ENCODE assay signal across 8 mouse cellular contexts in genomic region chr8:84970135-84970790, GRCm38 (mm10). TPM values are rescaled to one million over a fixed set of nuclear protein-coding genes. Genes with fewer than 3 reads are reported as not detected.
A peak's percentile ranks its signal among the peaks of the same experiment; 100 is the strongest.
DNase-seq lines count a peak whose midpoint lies in the region; ATAC-seq and TF ChIP-seq lines count a peak whose summit lies in the region.

No protein-coding gene starts in this region.

- no peaks in the 10 kb centered on the region for H3K27me3 ChIP-seq in heart, adult 2 months (ENCODE audit: control insufficient read depth, insufficient read depth, low read length)
- no peaks in the 10 kb centered on the region for H3K27me3 ChIP-seq in E14TG2a.4 (ENCODE audit: insufficient read depth, low read length)
- H3K27me3 ChIP-seq in forebrain, embryonic 12.5 days = no peaks in the 10 kb centered on the region
- no peaks in the 10 kb centered on the region for H3K27me3 ChIP-seq in limb, embryonic 14.5 days (ENCODE audit: control insufficient read depth, insufficient read depth, low read length)
- no peaks in the 10 kb centered on the region for H3K27me3 ChIP-seq in stomach, postnatal 0 days (ENCODE audit: control insufficient read depth, insufficient read depth, low read length)

- no peak for ATAC-seq in forebrain, embryonic 12.5 days (ENCODE audit: low FRiP score)
- no peak for ATAC-seq in limb, embryonic 14.5 days (ENCODE audit: low FRiP score, low read depth)
- no peak for ATAC-seq in stomach, postnatal 0 days (ENCODE audit: low FRiP score, low TSS enrichment)

- peaks cover 18% of the 10 kb centered on the region for H3K4me1 ChIP-seq in heart, adult 2 months (ENCODE audit: control insufficient read depth, insufficient read depth, low read length)
- H3K4me1 ChIP-seq in E14TG2a.4 (replicated peaks; ENCODE audit: low read depth, low read length) = peaks cover 67% of the 10 kb centered on the region
- H3K4me1 ChIP-seq in forebrain, embryonic 12.5 days = peaks cover 35% of the 10 kb centered on the region
- peaks cover 23% of the 10 kb centered on the region for H3K4me1 ChIP-seq in limb, embryonic 14.5 days (ENCODE audit: control insufficient read depth, insufficient read depth, low read length)
- peaks cover 9% of the 10 kb centered on the region for H3K4me1 ChIP-seq in stomach, postnatal 0 days (replicated peaks; ENCODE audit: control insufficient read depth, insufficient read depth)

- TF ChIP-seq EP300 in heart, adult 2 months (IDR thresholded peaks at IDR 0.05; ENCODE audit: insufficient read depth, low read depth, low read length) = no peak
- no peak for TF ChIP-seq EP300 in stomach, postnatal 0 days (optimal IDR thresholded peaks at IDR 0.05)

- WGBS in heart, adult 2 months = 8% methylated on average over 21 of the region's 21 CpGs
- WGBS in forebrain, embryonic 12.5 days = 10% methylated on average over 21 of the region's 21 CpGs
- 6% methylated on average over 21 of the region's 21 CpGs for WGBS in limb, embryonic 14.5 days
- 4% methylated on average over 21 of the region's 21 CpGs for WGBS in stomach, postnatal 0 days

- no peak for TF ChIP-seq POLR2A in heart, adult 2 months (IDR thresholded peaks at IDR 0.05; ENCODE audit: insufficient read depth, low read depth, low read length)
- no peak for TF ChIP-seq POLR2A in limb, embryonic 14.5 days (IDR thresholded peaks at IDR 0.05; ENCODE audit: borderline replicate concordance, extremely low read depth, insufficient read depth, insufficient read length)

- intact Hi-C loops in heart, adult 2 months (cut with DNase I) = loop anchor here (10.0 kb wide), 1 partner anchor 55 kb away; the partner anchor contains the start of genes Asna1 and Trir

- no peaks in the 10 kb centered on the region; the same call in 1 of the 2 replicates for H3K36me3 ChIP-seq in heart, adult 2 months (ENCODE audit: control insufficient read depth, insufficient read depth, low read length)
- H3K36me3 ChIP-seq in E14TG2a.4 (ENCODE audit: insufficient read depth, low read length) = peaks cover 46% of the 10 kb centered on the region
- peaks cover 46% of the 10 kb centered on the region for H3K36me3 ChIP-seq in forebrain, embryonic 12.5 days (replicated peaks)
- peaks cover 37% of the 10 kb centered on the region for H3K36me3 ChIP-seq in limb, embryonic 14.5 days (ENCODE audit: control insufficient read depth, insufficient read depth, low read length)
- H3K36me3 ChIP-seq in stomach, postnatal 0 days (ENCODE audit: control insufficient read depth, insufficient read depth, low read length) = no peaks in the 10 kb centered on the region; the same call in 1 of the 2 replicates

- TF ChIP-seq CTCF in heart, adult 2 months (IDR thresholded peaks at IDR 0.05) = no peak
- no peak for TF ChIP-seq CTCF in E14TG2a.4 (conservative IDR thresholded peaks at IDR 0.05; ENCODE audit: low read length)
- TF ChIP-seq CTCF in stomach, postnatal 0 days (IDR thresholded peaks at IDR 0.05; ENCODE audit: low read depth) = no peak

- H3K4me3 ChIP-seq in heart, adult 2 months = peak overlapping the region; percentile 62
- H3K4me3 ChIP-seq in E14TG2a.4 (replicated peaks; ENCODE audit: low read length) = peak overlapping the region; percentile 86
- H3K4me3 ChIP-seq in forebrain, embryonic 12.5 days (replicated peaks) = peak overlapping the region; percentile 63
- peak overlapping the region; percentile 76 for H3K4me3 ChIP-seq in limb, embryonic 14.5 days (replicated peaks; ENCODE audit: low read length)
- peak overlapping the region; percentile 75 for H3K4me3 ChIP-seq in stomach, postnatal 0 days (ENCODE audit: low read depth, low read length)

- peak overlapping the region; percentile 94 for H3K4me2 ChIP-seq in forebrain, embryonic 12.5 days
- peak overlapping the region; percentile 85 for H3K4me2 ChIP-seq in limb, embryonic 14.5 days (replicated peaks; ENCODE audit: low read depth, low read length, severe bottlenecking)
- peak overlapping the region; percentile 87 for H3K4me2 ChIP-seq in stomach, postnatal 0 days (replicated peaks; ENCODE audit: low read depth)

- peak overlapping the region; percentile 77 for H3K27ac ChIP-seq in heart, adult 2 months
- H3K27ac ChIP-seq in forebrain, embryonic 12.5 days = peak overlapping the region; percentile 76
- peak overlapping the region; percentile 80 for H3K27ac ChIP-seq in limb, embryonic 14.5 days (replicated peaks; ENCODE audit: low read depth, low read length)
- peak overlapping the region; percentile 94 for H3K27ac ChIP-seq in stomach, postnatal 0 days (replicated peaks)

- no peaks in the 10 kb centered on the region for H3K79me2 ChIP-seq in heart, adult 2 months (replicated peaks; ENCODE audit: control insufficient read depth, insufficient read depth, low read length)

- DNase-seq in heart, adult 2 months = no peak
- DNase-seq in heart, adult 18-20 months = no peak
- no peak for DNase-seq in limb, embryonic 14.5 days (ENCODE audit: low spot score)
- no peak for DNase-seq in stomach, postnatal 0 days (ENCODE audit: low spot score)
- DNase-seq in gastrocnemius, postnatal 25 days = no peak
- no peak for DNase-seq in ovary, postnatal 14 days (ENCODE audit: low spot score)

- H3K9ac ChIP-seq in heart, adult 2 months (ENCODE audit: low read depth, low read length) = peak overlapping the region; percentile 82
- peak overlapping the region; percentile 90 for H3K9ac ChIP-seq in forebrain, embryonic 12.5 days
- peak overlapping the region; percentile 91 for H3K9ac ChIP-seq in limb, embryonic 14.5 days (ENCODE audit: low read depth, low read length, severe bottlenecking)
- H3K9ac ChIP-seq in stomach, postnatal 0 days (ENCODE audit: low read length) = peak overlapping the region; percentile 83

- no peaks in the 10 kb centered on the region for H3K9me3 ChIP-seq in E14TG2a.4 (ENCODE audit: low read length)
- H3K9me3 ChIP-seq in forebrain, embryonic 12.5 days = no peaks in the 10 kb centered on the region
- no peaks in the 10 kb centered on the region for H3K9me3 ChIP-seq in limb, embryonic 14.5 days (ENCODE audit: control insufficient read depth, low read length)
- H3K9me3 ChIP-seq in stomach, postnatal 0 days (ENCODE audit: control insufficient read depth, low read length) = no peaks in the 10 kb centered on the region

RNA-seq across cellular contexts. Expression of gene Rnaseh2a, which starts 0.7 kb away (rescaled TPM):
- 10 to 100 TPM; 38.1 to 50.5 TPM for total RNA-seq in heart, adult 2 months (2021)
- polyA plus RNA-seq in heart, adult 2 months (2012; rRNA removed) = 33.7 and 46.3 TPM in 2 replicates
- total RNA-seq in heart, adult 18-20 months (2021) = 10 to 100 TPM; 45.6 to 48.4 TPM
- 117 and 124 TPM in 2 replicates for polyA plus RNA-seq in forebrain, embryonic 12.5 days (2016; fragmentation: Nextera tagmentation; extraction: Ambion mirVana)
- polyA plus RNA-seq in limb, embryonic 14.5 days (2012; rRNA removed) = 58.6 and 60.8 TPM in 2 replicates
- 87.6 and 90.8 TPM in 2 replicates for polyA plus RNA-seq in limb, embryonic 14.5 days (2014; fragmentation: Nextera tagmentation; extraction: Ambion mirVana)
- polyA plus RNA-seq in stomach, postnatal 0 days (2015; fragmentation: Nextera tagmentation; extraction: Ambion mirVana) = 79.4 and 80.1 TPM in 2 replicates
- total RNA-seq in gastrocnemius, postnatal 25 days (2021) = 10 to 100 TPM; 22.2 to 24.7 TPM

RNA-seq across cellular contexts. Expression of gene Prdx2, which starts 0.9 kb away (rescaled TPM):
- 100 to 1,000 TPM; 591 to 662 TPM for total RNA-seq in heart, adult 2 months (2021)
- polyA plus RNA-seq in heart, adult 2 months (2012; rRNA removed) = 464 and 584 TPM in 2 replicates
- 100 to 1,000 TPM; 648 to 740 TPM for total RNA-seq in heart, adult 18-20 months (2021)
- 1,271 and 1,280 TPM in 2 replicates for polyA plus RNA-seq in forebrain, embryonic 12.5 days (2016; fragmentation: Nextera tagmentation; extraction: Ambion mirVana)
- polyA plus RNA-seq in limb, embryonic 14.5 days (2012; rRNA removed) = 387 and 405 TPM in 2 replicates
- 839 and 877 TPM in 2 replicates for polyA plus RNA-seq in limb, embryonic 14.5 days (2014; fragmentation: Nextera tagmentation; extraction: Ambion mirVana)
- 370 and 376 TPM in 2 replicates for polyA plus RNA-seq in stomach, postnatal 0 days (2015; fragmentation: Nextera tagmentation; extraction: Ambion mirVana)
- total RNA-seq in gastrocnemius, postnatal 25 days (2021) = 100 to 1,000 TPM; 192 to 200 TPM

RNA-seq across cellular contexts. Expression of gene Gm49661, which starts 1.0 kb away (rescaled TPM):
- 1 to 10 TPM; 1.3 to 2.1 TPM for total RNA-seq in heart, adult 2 months (2021)
- polyA plus RNA-seq in heart, adult 2 months (2012; rRNA removed) = not detected in 2 replicates
- total RNA-seq in heart, adult 18-20 months (2021) = 1 to 10 TPM in 1 of 2 experiments, not detected in 1; 2.3 TPM
- not detected in 2 replicates for polyA plus RNA-seq in forebrain, embryonic 12.5 days (2016; fragmentation: Nextera tagmentation; extraction: Ambion mirVana)
- 2.0 TPM in 1 of 2 replicates, not detected in the other for polyA plus RNA-seq in limb, embryonic 14.5 days (2012; rRNA removed)
- polyA plus RNA-seq in limb, embryonic 14.5 days (2014; fragmentation: Nextera tagmentation; extraction: Ambion mirVana) = not detected in 2 replicates
- not detected in 2 replicates for polyA plus RNA-seq in stomach, postnatal 0 days (2015; fragmentation: Nextera tagmentation; extraction: Ambion mirVana)
- not detected for total RNA-seq in gastrocnemius, postnatal 25 days (2021)

RNA-seq across cellular contexts. Expression of gene Junb, which starts 8.3 kb away (rescaled TPM):
- total RNA-seq in heart, adult 2 months (2021) = 10 to 100 TPM; 10.4 to 19.0 TPM
- polyA plus RNA-seq in heart, adult 2 months (2012; rRNA removed) = 13.1 and 17.3 TPM in 2 replicates
- 10 to 100 TPM; 11.0 to 13.9 TPM for total RNA-seq in heart, adult 18-20 months (2021)
- polyA plus RNA-seq in forebrain, embryonic 12.5 days (2016; fragmentation: Nextera tagmentation; extraction: Ambion mirVana) = 4.8 and 4.9 TPM in 2 replicates
- polyA plus RNA-seq in limb, embryonic 14.5 days (2012; rRNA removed) = 11.3 and 16.4 TPM in 2 replicates
- 16.9 and 18.0 TPM in 2 replicates for polyA plus RNA-seq in limb, embryonic 14.5 days (2014; fragmentation: Nextera tagmentation; extraction: Ambion mirVana)
- polyA plus RNA-seq in stomach, postnatal 0 days (2015; fragmentation: Nextera tagmentation; extraction: Ambion mirVana) = 88.5 and 95.9 TPM in 2 replicates
- total RNA-seq in gastrocnemius, postnatal 25 days (2021) = 1 to 10 TPM; 5.1 to 6.9 TPM

RNA-seq across cellular contexts. Expression of gene Hook2, which starts 20.1 kb away (rescaled TPM):
- 1 to 10 TPM; 2.0 TPM for total RNA-seq in heart, adult 2 months (2021)
- polyA plus RNA-seq in heart, adult 2 months (2012; rRNA removed) = 2.3 and 2.4 TPM in 2 replicates
- 1 to 10 TPM; 2.7 TPM for total RNA-seq in heart, adult 18-20 months (2021)
- 16.1 and 18.2 TPM in 2 replicates for polyA plus RNA-seq in forebrain, embryonic 12.5 days (2016; fragmentation: Nextera tagmentation; extraction: Ambion mirVana)
- polyA plus RNA-seq in limb, embryonic 14.5 days (2012; rRNA removed) = 15.1 and 17.7 TPM in 2 replicates
- 17.4 and 18.1 TPM in 2 replicates for polyA plus RNA-seq in limb, embryonic 14.5 days (2014; fragmentation: Nextera tagmentation; extraction: Ambion mirVana)
- 28.8 and 30.9 TPM in 2 replicates for polyA plus RNA-seq in stomach, postnatal 0 days (2015; fragmentation: Nextera tagmentation; extraction: Ambion mirVana)
- total RNA-seq in gastrocnemius, postnatal 25 days (2021) = 1 to 10 TPM; 1.1 to 1.3 TPM
